Mouse (Mus musculus) forebrain, embryonic 12.5 days (tissue): ENCODE results near the gene Tnfrsf19. TPM values are rescaled to one million over a fixed set of nuclear protein-coding genes. Genes with fewer than 3 reads are reported as not detected.
A peak's percentile ranks its signal among the peaks of the same experiment; 100 is the strongest.

ENCODE experiments used
- ATAC-seq: fragments of 200-750 bp; cut with Nextera tagmentation; 2 replicates; pipeline ENCODE4 v1.8.0; 2017; ENCODE audit warnings: moderate TSS enrichment; ENCODE audit not compliant: low FRiP score
- H3K27ac ChIP-seq: fragments of 300-500 bp; sonication (generic); 2 replicates; pipeline ENCODE4 v1.5.1; 2016; ENCODE audit warnings: mild to moderate bottlenecking
- H3K27me3 ChIP-seq: fragments of 300-500 bp; sonication (generic); 2 replicates; pipeline ENCODE4 v1.6.1; 2016; ENCODE audit warnings: mild to moderate bottlenecking
- H3K36me3 ChIP-seq: fragments of 300-500 bp; sonication (generic); replicated peaks from 2 replicates; pipeline ENCODE4 v1.6.1; 2016; ENCODE audit warnings: mild to moderate bottlenecking
- H3K4me1 ChIP-seq: fragments of 300-500 bp; sonication (generic); 2 replicates; pipeline ENCODE4 v1.6.1; 2016
- H3K4me2 ChIP-seq: fragments of 300-500 bp; sonication (generic); 2 replicates; pipeline ENCODE4 v1.6.1; 2016; ENCODE audit warnings: mild to moderate bottlenecking, moderate library complexity
- H3K4me3 ChIP-seq: fragments of 300-500 bp; sonication (generic); replicated peaks from 2 replicates; pipeline ENCODE4 v1.5.1; 2016; ENCODE audit warnings: mild to moderate bottlenecking
- H3K9ac ChIP-seq: fragments of 300-500 bp; sonication (generic); 2 replicates; pipeline ENCODE4 v1.6.1; 2016; ENCODE audit warnings: mild to moderate bottlenecking
- H3K9me3 ChIP-seq: fragments of 300-500 bp; sonication (generic); 2 replicates; pipeline ENCODE4 v1.6.1; 2016
- WGBS: fragments of 180-500 bp; shearing (Covaris S2); methylation state at CpG from one replicate; pipeline ENCODE4 v1.1.7; 2016; 5-methylcytosine and 5-hydroxymethylcytosine counted together
- polyA plus RNA-seq: library from polyadenylated mRNA; unstranded; fragments of >200 nt; fragmentation: Nextera tagmentation; extraction: Ambion mirVana; gene quantifications from 2 replicates; pipeline ENCODE4 v1.2.1, GENCODE M21; 2016

Tnfrsf19 gene
- 92.5 and 118 TPM in 2 replicates for polyA plus RNA-seq

DNA sequence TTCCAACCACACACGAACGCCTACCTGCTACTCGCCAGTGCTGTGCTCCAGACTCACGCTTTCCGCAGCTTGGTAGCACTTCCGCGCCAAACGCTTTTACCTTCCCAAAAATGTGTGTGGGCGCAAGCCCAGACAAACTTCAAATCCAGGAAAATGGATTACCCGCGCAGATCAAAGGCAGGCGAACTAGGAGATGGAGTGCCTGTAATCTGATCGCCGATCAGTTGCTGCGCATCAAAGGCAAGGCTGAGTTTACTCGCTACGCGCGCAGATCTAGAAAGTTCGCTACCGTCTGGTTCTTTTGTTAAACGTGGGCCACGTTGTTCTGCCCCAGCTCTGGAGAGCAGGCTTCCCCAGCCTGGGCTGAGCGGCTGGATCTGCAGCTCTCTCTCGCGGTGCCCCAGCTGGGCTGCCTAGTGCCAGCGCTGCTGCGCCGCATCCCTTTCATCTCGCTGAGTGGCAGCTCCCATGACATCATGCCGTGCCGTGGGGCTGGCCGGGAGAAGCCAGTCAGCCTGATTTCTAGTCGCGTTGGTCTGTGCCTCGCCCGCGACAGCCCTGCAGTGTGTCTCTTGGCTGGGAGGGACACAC lies at the start of gene Tnfrsf19:
TSS of gene Tnfrsf19 (minus strand) at position 400 of the 591 bp plus-strand sequence.
- Histone ChIP-seq H3K36me3 (no peaks in the 10 kb centered on the region), H3K4me3 (peak within 1 kb of the TSS; percentile 51), H3K27ac (peak within 1 kb of the TSS; percentile 92), H3K9ac (peak within 1 kb of the TSS; percentile 71), H3K4me2 (peak within 1 kb of the TSS; percentile 68), H3K9me3 (no peaks in the 10 kb centered on the region), H3K27me3 (peaks cover 44% of the 10 kb centered on the region), H3K4me1 (peaks cover 54% of the 10 kb centered on the region)
- WGBS: under 1% methylated on average over 38 of the region's 38 CpGs
- peak; percentile 95 for ATAC-seq

DNA sequence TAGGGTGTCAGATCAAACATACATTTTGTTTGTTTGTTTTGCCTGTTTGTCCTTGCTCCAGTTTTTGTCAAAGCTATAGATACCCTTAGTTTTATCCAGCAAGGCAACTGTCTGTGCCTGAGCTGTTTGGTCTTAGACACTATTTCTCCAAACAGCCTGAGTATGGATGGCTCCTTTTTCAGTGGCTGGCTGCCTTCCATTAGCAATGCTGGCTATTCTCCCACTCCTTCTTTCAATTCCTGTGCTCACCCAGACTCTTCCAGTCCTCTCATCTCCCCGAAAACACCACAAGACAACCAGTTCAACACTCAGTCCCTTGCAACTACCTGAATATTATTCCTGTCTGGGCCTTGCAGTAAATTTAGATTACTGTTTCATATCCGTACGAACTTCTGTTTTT lies 45.8 kb upstream of the Tnfrsf19 start:
- Histone ChIP-seq H3K9ac (no peak overlapping the region), H3K27me3 (no peaks in the 10 kb centered on the region), H3K4me2 (no peak overlapping the region), H3K4me3 (no peak overlapping the region), H3K27ac (no peak overlapping the region), H3K36me3 (no peaks in the 10 kb centered on the region), H3K9me3 (no peaks in the 10 kb centered on the region), H3K4me1 (no peaks in the 10 kb centered on the region)
- no peak for ATAC-seq
- 94% methylated on average over 3 of the region's 3 CpGs for WGBS

DNA sequence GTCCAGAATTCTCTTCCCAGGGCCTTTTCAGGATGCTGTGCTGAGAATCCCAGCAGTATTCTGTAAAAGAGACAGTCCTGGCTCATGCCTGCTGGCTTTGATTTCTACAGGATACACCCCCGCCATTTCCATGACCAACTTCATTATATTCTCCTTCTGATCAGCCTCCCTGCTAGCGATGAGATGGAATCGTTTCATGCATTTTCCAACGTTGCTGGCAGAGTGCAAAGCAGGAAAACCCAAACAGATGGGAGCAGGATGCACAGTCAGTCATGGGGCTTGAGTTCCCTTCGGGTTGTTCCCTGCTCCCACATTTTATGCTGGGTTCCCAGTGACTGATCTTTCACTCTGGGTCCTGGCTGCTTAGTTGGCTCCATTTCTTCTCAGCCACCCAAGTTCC lies 44.7 kb upstream of the Tnfrsf19 start:
- WGBS: 83% methylated on average over 5 of the region's 5 CpGs
- ATAC-seq: no peak

DNA sequence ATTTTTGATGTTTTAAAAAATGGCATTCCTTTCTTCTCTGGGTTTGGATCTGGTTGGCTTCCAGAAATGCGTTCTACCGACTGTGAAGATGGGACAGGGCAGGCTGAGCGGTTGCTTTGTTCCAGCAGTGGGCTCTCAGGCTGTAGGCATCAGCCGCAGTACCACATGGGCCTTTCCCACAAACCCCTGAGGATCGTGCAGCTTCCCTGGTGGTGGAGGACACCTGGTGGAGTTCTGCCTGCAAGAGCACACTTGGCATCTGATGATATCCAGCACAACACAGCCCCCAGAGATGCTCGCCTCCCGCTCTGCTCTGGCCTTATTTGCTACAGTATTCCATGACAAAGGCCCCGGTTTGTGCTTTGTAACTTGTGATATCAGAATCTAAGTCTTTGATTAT lies 41.9 kb upstream of the Tnfrsf19 start:
- no peak for ATAC-seq
- 79% methylated on average over 8 of the region's 8 CpGs for WGBS
- Histone ChIP-seq H3K9ac (no peak overlapping the region), H3K27ac (no peak overlapping the region), H3K4me1 (no peaks in the 10 kb centered on the region), H3K36me3 (no peaks in the 10 kb centered on the region), H3K4me2 (no peak overlapping the region), H3K27me3 (no peaks in the 10 kb centered on the region), H3K4me3 (no peak overlapping the region), H3K9me3 (no peaks in the 10 kb centered on the region)

More for the DNA sequence above, 44.7 kb upstream of the Tnfrsf19 start:
- H3K4me1 ChIP-seq: no peaks in the 10 kb centered on the region
- no peaks in the 10 kb centered on the region for H3K36me3 ChIP-seq
- no peaks in the 10 kb centered on the region for H3K9me3 ChIP-seq
- H3K27me3 ChIP-seq: no peaks in the 10 kb centered on the region
- no peak overlapping the region for H3K4me3 ChIP-seq
- no peak overlapping the region for H3K27ac ChIP-seq
- no peak overlapping the region for H3K4me2 ChIP-seq
- H3K9ac ChIP-seq: no peak overlapping the region

DNA sequence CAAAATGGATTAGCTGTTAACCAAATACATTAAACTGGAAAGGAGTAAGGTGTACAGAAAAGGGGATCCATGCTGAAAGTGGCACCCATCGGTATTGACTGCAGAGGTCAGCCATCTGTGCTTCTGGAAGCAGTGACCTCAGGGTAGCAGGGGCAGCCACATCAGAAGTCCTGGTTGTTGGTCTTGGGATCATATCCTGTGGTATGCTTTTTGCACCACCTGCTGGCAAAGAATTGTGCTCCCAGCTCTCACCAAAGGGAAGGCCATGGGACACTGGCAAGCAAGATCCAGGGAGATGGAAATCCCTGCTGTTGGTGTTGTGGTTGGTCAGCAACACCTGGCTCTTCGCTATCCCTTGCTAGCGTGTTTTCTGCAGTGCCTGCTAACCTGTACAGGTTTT lies 39.0 kb upstream of the Tnfrsf19 start:
- Histone ChIP-seq H3K4me3 (no peak overlapping the region), H3K9me3 (no peaks in the 10 kb centered on the region), H3K36me3 (no peaks in the 10 kb centered on the region), H3K27me3 (no peaks in the 10 kb centered on the region), H3K9ac (no peak overlapping the region), H3K27ac (no peak overlapping the region), H3K4me1 (no peaks in the 10 kb centered on the region), H3K4me2 (no peak overlapping the region)
- 61% methylated on average over 3 of the region's 3 CpGs for WGBS
- no peak for ATAC-seq

DNA sequence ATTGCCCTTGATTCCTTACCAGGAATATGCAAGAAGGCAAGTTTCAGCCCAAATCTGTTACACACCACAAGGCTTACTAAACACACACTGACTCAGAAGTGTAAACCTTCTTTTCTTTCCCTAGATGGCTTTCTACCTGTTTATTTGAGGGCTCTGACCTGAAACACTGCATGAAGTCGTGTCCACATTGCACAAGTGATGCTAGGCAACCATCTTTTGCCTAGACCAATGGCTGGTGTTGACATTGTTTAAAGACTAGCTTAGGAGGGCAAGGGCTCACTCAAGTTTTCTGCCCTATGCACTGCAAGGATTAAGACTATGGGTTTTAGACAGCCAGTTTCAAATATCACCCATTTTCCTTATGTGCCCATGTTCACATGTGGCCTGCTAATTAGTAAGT lies 23.3 kb upstream of the Tnfrsf19 start:
- H3K27me3 ChIP-seq: no peaks in the 10 kb centered on the region; the same call in 1 of the 2 replicates
- no peak overlapping the region for H3K9ac ChIP-seq
- no peak overlapping the region for H3K27ac ChIP-seq
- H3K4me2 ChIP-seq: no peak overlapping the region
- H3K4me3 ChIP-seq: no peak overlapping the region
- no peaks in the 10 kb centered on the region for H3K36me3 ChIP-seq
- no peak for ATAC-seq
- H3K9me3 ChIP-seq: no peaks in the 10 kb centered on the region
- no peaks in the 10 kb centered on the region for H3K4me1 ChIP-seq
- 55% methylated on average over 1 of the region's 1 CpGs for WGBS

DNA sequence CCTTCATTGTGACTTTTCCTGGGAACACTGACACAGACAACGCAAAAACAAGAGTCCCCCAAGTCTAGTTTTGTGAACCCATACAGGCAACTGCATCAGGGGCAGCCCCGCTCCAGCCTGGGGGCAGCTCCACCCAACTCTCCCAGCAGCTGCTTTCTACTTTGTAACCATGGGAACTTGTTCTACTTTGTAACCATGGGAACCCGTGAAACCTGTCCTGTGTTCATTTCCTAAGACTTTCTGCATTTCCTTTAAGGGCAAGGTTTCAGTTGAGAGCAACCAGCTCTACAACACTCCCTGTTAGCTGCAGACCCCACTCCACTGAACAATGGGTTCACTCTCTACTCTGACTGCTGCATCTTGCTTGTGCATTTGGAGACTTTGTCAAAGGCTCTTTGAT lies 15.4 kb upstream of the Tnfrsf19 start:
- peaks cover 28% of the 10 kb centered on the region; the same call in 1 of the 2 replicates for H3K27me3 ChIP-seq
- H3K4me3 ChIP-seq: no peak overlapping the region
- peaks cover 16% of the 10 kb centered on the region for H3K4me1 ChIP-seq
- ATAC-seq: no peak
- H3K4me2 ChIP-seq: no peak overlapping the region
- H3K9me3 ChIP-seq: no peaks in the 10 kb centered on the region
- no peaks in the 10 kb centered on the region for H3K36me3 ChIP-seq
- H3K9ac ChIP-seq: no peak overlapping the region
- 18% methylated on average over 3 of the region's 3 CpGs for WGBS
- no peak overlapping the region for H3K27ac ChIP-seq

DNA sequence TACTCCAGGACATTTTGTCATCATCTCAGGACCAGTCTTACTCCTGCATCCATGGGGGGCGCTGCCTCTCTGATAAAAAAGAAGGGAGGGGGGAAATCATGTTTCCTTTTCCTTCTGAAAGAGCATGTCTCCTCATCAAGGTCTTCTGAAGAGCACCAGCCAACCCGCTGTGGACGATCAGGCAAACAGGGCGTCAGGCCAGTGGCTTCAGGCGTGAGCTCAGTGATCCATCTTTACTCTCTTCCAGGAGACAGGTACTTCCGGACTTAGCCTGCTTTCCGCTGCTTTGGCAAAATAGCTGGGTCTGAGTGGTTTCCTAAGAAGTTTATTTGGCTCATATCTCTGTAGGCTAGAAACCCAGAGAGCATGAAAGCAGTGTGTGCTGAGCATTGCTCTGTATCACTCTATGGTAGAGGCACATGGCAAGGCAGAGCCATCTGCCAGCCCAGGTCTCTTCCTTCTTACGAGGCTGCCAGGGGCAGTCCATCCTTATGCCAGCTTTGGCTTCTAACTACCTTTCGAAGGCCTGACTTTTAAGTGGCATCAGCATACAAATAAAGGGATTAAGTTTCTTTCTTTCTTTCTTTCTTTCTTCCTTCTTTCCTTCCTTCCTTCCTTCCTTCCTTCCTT lies 13.1 kb upstream of the Tnfrsf19 start:
- WGBS: 96% methylated on average over 9 of the region's 9 CpGs

DNA sequence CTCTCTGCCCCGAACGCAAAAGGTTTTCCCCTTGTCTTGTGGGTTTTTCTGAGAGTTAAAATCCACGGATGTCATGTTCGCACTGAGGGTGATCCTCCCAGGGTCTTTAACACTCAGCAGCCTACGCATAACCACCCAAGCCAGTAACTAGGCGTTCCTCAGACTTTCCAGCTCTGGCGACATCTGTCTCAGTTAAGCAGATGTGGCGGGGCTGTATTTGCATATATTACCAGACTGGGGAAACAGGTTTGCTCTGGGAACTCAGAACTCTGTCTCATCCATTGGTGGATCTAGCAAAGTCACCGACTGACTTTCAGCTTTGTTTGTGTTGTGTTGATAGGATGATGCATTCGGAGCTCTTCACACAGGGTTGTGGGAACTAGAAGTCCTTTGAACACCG lies 10.7 kb upstream of the Tnfrsf19 start:
- peaks cover 34% of the 10 kb centered on the region for H3K4me1 ChIP-seq
- H3K9ac ChIP-seq: no peak overlapping the region
- peaks cover 43% of the 10 kb centered on the region for H3K27me3 ChIP-seq

More for the DNA sequence above, 13.1 kb upstream of the Tnfrsf19 start:
- H3K27me3 ChIP-seq: peaks cover 43% of the 10 kb centered on the region
- no peaks in the 10 kb centered on the region for H3K9me3 ChIP-seq
- H3K36me3 ChIP-seq: no peaks in the 10 kb centered on the region
- H3K9ac ChIP-seq: no peak overlapping the region
- H3K27ac ChIP-seq: no peak overlapping the region
- no peak for ATAC-seq
- no peak overlapping the region for H3K4me2 ChIP-seq
- no peak overlapping the region for H3K4me3 ChIP-seq
- peaks cover 35% of the 10 kb centered on the region for H3K4me1 ChIP-seq

DNA sequence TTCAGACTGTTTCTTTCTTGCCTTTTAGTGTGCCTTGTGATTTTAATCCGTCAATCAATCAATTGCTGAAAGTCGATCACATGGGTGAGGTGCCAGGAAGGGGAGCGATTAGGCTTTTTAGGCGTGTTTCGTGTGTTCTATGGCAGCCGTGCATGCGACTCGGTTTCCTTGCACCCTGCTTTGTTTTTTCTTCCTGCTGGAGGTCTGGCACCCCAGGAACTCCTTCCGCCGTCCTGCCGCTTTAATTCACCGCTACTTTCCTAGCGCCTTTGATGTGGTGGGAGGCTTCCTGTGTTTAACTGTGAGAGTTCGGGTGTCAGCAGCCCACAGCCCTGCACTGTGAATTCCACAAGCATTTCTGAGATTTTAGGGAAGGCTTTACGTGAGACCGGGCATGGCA lies 10.2 kb upstream of the Tnfrsf19 start:
- H3K9me3 ChIP-seq: no peaks in the 10 kb centered on the region
- H3K36me3 ChIP-seq: no peaks in the 10 kb centered on the region
- ATAC-seq: no peak
- peaks cover 29% of the 10 kb centered on the region for H3K4me1 ChIP-seq
- peaks cover 43% of the 10 kb centered on the region for H3K27me3 ChIP-seq
- peak overlapping the region; percentile 50 for H3K4me2 ChIP-seq
- no peak overlapping the region for H3K27ac ChIP-seq
- H3K9ac ChIP-seq: peak overlapping the region; percentile 5; the same call in 1 of the 2 replicates
- peak overlapping the region; percentile 25 for H3K4me3 ChIP-seq
- WGBS: under 1% methylated on average over 16 of the region's 16 CpGs

More for the DNA sequence above, 10.7 kb upstream of the Tnfrsf19 start:
- Histone ChIP-seq H3K4me3 (peak overlapping the region; percentile 25), H3K4me2 (peak overlapping the region; percentile 50), H3K9me3 (no peaks in the 10 kb centered on the region), H3K27ac (no peak overlapping the region), H3K36me3 (no peaks in the 10 kb centered on the region)
- ATAC-seq: no peak
- WGBS: 13% methylated on average over 11 of the region's 11 CpGs

DNA sequence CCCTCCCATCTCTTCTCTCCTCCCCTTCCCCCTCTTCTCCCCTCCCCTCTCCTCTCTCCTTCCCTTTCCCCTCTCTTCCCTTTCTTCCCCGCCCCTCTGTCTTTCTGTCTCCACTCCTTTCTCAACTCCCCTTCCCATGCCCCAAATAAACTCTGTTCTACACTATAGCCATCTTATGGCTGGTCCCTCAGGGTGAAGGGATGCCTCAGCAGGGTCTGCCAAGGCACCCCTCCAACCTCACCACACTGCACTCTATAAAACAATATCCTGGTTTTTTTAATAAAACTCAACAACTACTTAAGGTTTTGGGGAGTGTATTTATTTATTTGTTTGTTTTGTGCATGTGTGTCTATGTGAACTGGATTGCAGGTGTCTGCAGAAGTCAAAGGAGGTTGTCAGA lies 9.6 kb upstream of the Tnfrsf19 start:
- Histone ChIP-seq H3K27me3 (peaks cover 47% of the 10 kb centered on the region), H3K27ac (no peak overlapping the region), H3K4me2 (peak overlapping the region; percentile 50)

DNA sequence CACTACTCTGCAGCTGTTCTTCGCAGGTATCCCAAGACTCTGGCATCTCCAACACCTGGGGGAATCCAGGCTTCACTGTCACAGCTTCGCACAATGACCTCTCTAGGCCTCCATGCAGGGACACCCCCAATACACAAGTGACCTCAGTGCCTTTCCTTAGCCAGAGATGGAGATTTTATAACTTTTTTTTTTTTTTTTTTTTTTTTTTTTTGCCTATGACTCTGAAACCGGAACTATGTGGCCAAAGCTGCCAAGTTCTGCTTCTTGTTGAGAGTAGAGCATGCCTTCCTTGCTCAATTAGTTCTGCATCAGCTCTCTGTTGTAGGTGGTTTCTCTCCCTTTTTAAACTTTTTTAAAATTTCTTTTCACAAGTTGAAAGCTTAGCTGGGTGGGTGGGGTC lies 5.9 kb upstream of the Tnfrsf19 start:
- Histone ChIP-seq H3K9me3 (no peaks in the 10 kb centered on the region), H3K27ac (no peak overlapping the region), H3K27me3 (peaks cover 48% of the 10 kb centered on the region), H3K36me3 (no peaks in the 10 kb centered on the region), H3K4me1 (peaks cover 37% of the 10 kb centered on the region), H3K9ac (no peak overlapping the region), H3K4me3 (no peak overlapping the region), H3K4me2 (no peak overlapping the region)
- WGBS: 91% methylated on average over 3 of the region's 3 CpGs
- ATAC-seq: no peak

More for the DNA sequence above, 9.6 kb upstream of the Tnfrsf19 start:
- Histone ChIP-seq H3K9ac (peak overlapping the region; percentile 5; the same call in 1 of the 2 replicates), H3K4me3 (peak overlapping the region; percentile 25; the same call in 1 of the 2 replicates), H3K9me3 (no peaks in the 10 kb centered on the region), H3K4me1 (peaks cover 25% of the 10 kb centered on the region), H3K36me3 (no peaks in the 10 kb centered on the region)
- 56% methylated on average over 1 of the region's 1 CpGs for WGBS
- ATAC-seq: no peak
